Mouse (Mus musculus) cerebellum, adult 2 months (tissue): ENCODE data around the gene H2-Oa.

Source experiments
- CTCF ChIP-seq: fragments of 200-500 bp; IDR thresholded peaks from 2 replicates; pipeline ENCODE4 v1.5.1; 2011; ENCODE audit warnings: low read depth, mild to moderate bottlenecking, control low read depth, low read length, moderate library complexity, borderline replicate concordance; ENCODE audit not compliant: insufficient read depth
- POLR2A ChIP-seq: fragments of 200-500 bp; IDR thresholded peaks from 2 replicates; pipeline ENCODE4 v1.6.1; 2011; ENCODE audit warnings: low read length, control low read depth, borderline replicate concordance; ENCODE audit not compliant: insufficient read depth

- no peak for TF ChIP-seq POLR2A
- TF ChIP-seq CTCF, result no peak
Observed at GRCm38 (mm10) chr17:34104804-34105203, 12.7 kb downstream of the H2-Oa start.
